Mouse (Mus musculus): Measurements from ENCODE around the gene Gm21083.
"Not testable (repeated sequence)": the region's sequence is repeated elsewhere in the genome, so short reads cannot be mapped to it uniquely, and the experiment has no call there.

The Gm21083 gene

GRCm38 (mm10) chr5:15628136-15628535 is 51.0 kb downstream of the Gm21083 start:
- DNase-seq (ENCODE audit: low spot score in 2 of 2): not testable (repeated sequence)

- peak in 1 of 2 experiments; percentile 29 for DNase-seq (ENCODE audit: low spot score in 2 of 2)
Observed at GRCm38 (mm10) chr5:15630068-15630467, 52.9 kb downstream of the Gm21083 start.
